Mouse (Mus musculus) myocyte (in vitro differentiated cells): ENCODE measurements around the gene Farp1.

Experiments
- POLR2A ChIP-seq: IDR thresholded peaks from one replicate; pipeline ENCODE4 v1.6.1; 2011; ENCODE audit warnings: low read depth, mild to moderate bottlenecking, control low read depth, moderate library complexity; ENCODE audit not compliant: insufficient read length
- POLR2AphosphoS2 ChIP-seq: IDR thresholded peaks from one replicate; pipeline ENCODE4 v1.6.1; 2011; ENCODE audit warnings: low read depth, control low read depth; ENCODE audit not compliant: insufficient read length

GRCm38 (mm10) chr14:121259332-121259731 lies 224.3 kb downstream of the Farp1 start:
- no peak for TF ChIP-seq POLR2A
- TF ChIP-seq POLR2AphosphoS2: no peak
